Mouse (Mus musculus) small intestine, adult 2 months (tissue): ENCODE measurements around the gene Aph1a.

Source experiments
- CTCF ChIP-seq: fragments of 200-500 bp; IDR thresholded peaks from 2 replicates; pipeline ENCODE4 v1.5.1; 2012; ENCODE audit warnings: low read depth, mild to moderate bottlenecking, control low read depth, inconsistent platforms, low read length, moderate library complexity, mixed read lengths; ENCODE audit not compliant: insufficient replicate concordance, insufficient read length; ENCODE audit errors: extremely low read depth
- POLR2A ChIP-seq: fragments of 200-500 bp; IDR thresholded peaks from 2 replicates; pipeline ENCODE4 v1.6.1; 2012; ENCODE audit warnings: low read depth, mild to moderate bottlenecking, control low read depth, inconsistent platforms, low read length, moderate library complexity

- TF ChIP-seq CTCF (no peak), POLR2A (no peak)
Observed at GRCm38 (mm10) chr3:95879063-95879462, 14.7 kb upstream of the Aph1a start.
